9 mouse cellular contexts compared by ENCODE assay signal in the genomic region with DNA sequence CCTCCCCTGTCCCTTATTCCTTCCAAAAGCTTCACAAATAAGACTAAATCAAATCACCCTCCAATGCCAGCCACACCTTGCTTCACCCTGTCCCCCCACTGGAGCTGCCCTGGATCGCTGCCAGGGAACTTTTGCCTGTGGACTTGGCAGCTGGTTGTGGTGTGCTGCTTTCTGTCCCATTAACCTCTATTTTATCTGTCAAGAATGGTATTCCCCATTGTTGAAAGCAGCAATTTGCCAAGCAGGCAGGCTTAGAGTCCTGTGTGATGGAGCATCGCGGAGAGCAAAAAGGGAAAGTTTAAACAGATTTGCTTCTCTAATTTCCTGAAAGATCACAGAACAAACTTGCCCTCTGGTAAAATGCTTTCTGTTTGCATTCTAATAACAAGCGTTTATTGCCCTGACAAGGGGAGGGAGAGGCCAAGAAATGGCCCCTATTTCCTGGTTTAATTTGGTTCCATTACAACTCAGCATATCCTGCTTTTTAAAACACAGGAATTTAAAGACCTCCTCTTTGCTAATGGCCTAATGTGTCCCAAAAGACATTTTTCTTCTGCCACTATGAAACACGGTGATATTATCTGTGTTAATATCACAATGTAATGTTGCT.
DNase-seq lines count a peak whose midpoint lies in the region; ATAC-seq and TF ChIP-seq lines count a peak whose summit lies in the region.
"Had no signal": no experiment of that assay in that cellular context is flagged by ENCODE, and none has a peak within 500 bp of the region (broad histone marks: within the 10 kb centered on the region; RNA-seq: fewer than 3 reads in every experiment).

No protein-coding gene starts in this region.

- peak; percentile 24 for DNase-seq in embryo, embryonic 10 days (ENCODE audit: low spot score)
- no peak for DNase-seq in embryo, embryonic 10.5 days (ENCODE audit: low spot score)
- peak; percentile 67 for DNase-seq in testis, postnatal 10 days (ENCODE audit: low spot score)
- DNase-seq in testis, postnatal 14 days (ENCODE audit: low spot score): no peak
- DNase-seq in kidney, adult 2 months: peak; percentile 54
- peak; percentile 44 for DNase-seq in stomach, postnatal 0 days (ENCODE audit: low spot score)
- DNase-seq in right cerebral cortex, adult 2 months (ENCODE audit: low spot score in 2 of 2): no peak

- no peak for TF ChIP-seq EP300 in stomach, postnatal 0 days (optimal IDR thresholded peaks at IDR 0.05)

- ATAC-seq in stomach, postnatal 0 days (ENCODE audit: low FRiP score, low TSS enrichment): no peak
- ATAC-seq in CD4-positive, CD25-positive, alpha-beta regulatory T cell, adult 4 months: no peak

- no peak overlapping the region for H3K9ac ChIP-seq in stomach, postnatal 0 days (ENCODE audit: low read length)

- H3K27ac ChIP-seq in kidney, adult 2 months (ENCODE audit: insufficient read depth, low read depth, low read length): peak overlapping the region; percentile 16; the same call in 1 of the 2 replicates
- no peak overlapping the region for H3K27ac ChIP-seq in stomach, postnatal 0 days (replicated peaks)

- H3K4me2 ChIP-seq in stomach, postnatal 0 days (replicated peaks; ENCODE audit: low read depth): no peak overlapping the region

- no peak for TF ChIP-seq POLR2A in kidney, adult 2 months (IDR thresholded peaks at IDR 0.05; ENCODE audit: low read depth, low read length)

- WGBS in kidney, adult 2 months: 9% methylated on average over 5 of the region's 5 CpGs
- WGBS in stomach, postnatal 0 days: 17% methylated on average over 5 of the region's 5 CpGs

- H3K36me3 ChIP-seq in kidney, adult 2 months (ENCODE audit: control insufficient read depth, insufficient read depth, low read length): no peaks in the 10 kb centered on the region
- H3K36me3 ChIP-seq in stomach, postnatal 0 days (ENCODE audit: control insufficient read depth, insufficient read depth, low read length): no peaks in the 10 kb centered on the region

- no peak overlapping the region for H3K4me3 ChIP-seq in kidney, adult 2 months (ENCODE audit: insufficient read depth, low read depth, low read length)
- H3K4me3 ChIP-seq in stomach, postnatal 0 days (ENCODE audit: low read depth, low read length): no peak overlapping the region
- H3K4me3 ChIP-seq: myocyte had no signal

- TF ChIP-seq CTCF in kidney, adult 2 months (conservative IDR thresholded peaks at IDR 0.05; ENCODE audit: insufficient read depth, insufficient read length, low read depth, low read length): no peak
- no peak for TF ChIP-seq CTCF in stomach, postnatal 0 days (IDR thresholded peaks at IDR 0.05; ENCODE audit: low read depth)

- H3K9me3 ChIP-seq in stomach, postnatal 0 days (ENCODE audit: control insufficient read depth, low read length): no peaks in the 10 kb centered on the region

- H3K27me3 ChIP-seq in kidney, adult 2 months (replicated peaks; ENCODE audit: control insufficient read depth, insufficient read depth, low read length): no peaks in the 10 kb centered on the region
- no peaks in the 10 kb centered on the region for H3K27me3 ChIP-seq in stomach, postnatal 0 days (ENCODE audit: control insufficient read depth, insufficient read depth, low read length)

- H3K4me1 ChIP-seq in kidney, adult 2 months (ENCODE audit: control insufficient read depth, insufficient read depth, low read length): no peaks in the 10 kb centered on the region
- peaks cover 3% of the 10 kb centered on the region; the same call in 1 of the 2 replicates for H3K4me1 ChIP-seq in stomach, postnatal 0 days (replicated peaks; ENCODE audit: control insufficient read depth, insufficient read depth)

Comparison
In these comparisons a context has a peak if more than half of its experiments do, and no peak if none do; other contexts are left out.
1. DNase-seq: peak in embryo, embryonic 10 days (single experiment), testis, postnatal 10 days (single experiment), kidney, adult 2 months (single experiment) and stomach, postnatal 0 days (single experiment); none in embryo, embryonic 10.5 days (single experiment), testis, postnatal 14 days (single experiment) and right cerebral cortex, adult 2 months (0 of 2).